Mouse (Mus musculus): ENCODE results near the gene Fosl1. TPM values are rescaled to one million over a fixed set of nuclear protein-coding genes. Genes with fewer than 3 reads are reported as not detected.

The Fosl1 gene
- polyA plus RNA-seq, 1 experiment from 2014 or later = not detected

- Histone ChIP-seq H3K4me1 (peaks cover 30% of the 10 kb centered on the region), H3K9ac (peak overlapping the region; percentile 26; the same call in 1 of the 2 replicates), H3K4me3 (no peak overlapping the region), H3K4me2 (replicated peaks) (no peak overlapping the region), H3K27ac (no peak overlapping the region), H3K27me3 (no peaks in the 10 kb centered on the region), H3K36me3 (peaks cover 54% of the 10 kb centered on the region), H3K9me3 (no peaks in the 10 kb centered on the region)
- ATAC-seq (ENCODE audit: low FRiP score, low read depth) = no peak
- 86% methylated on average over 10 of the region's 10 CpGs for WGBS
Observed at GRCm38 (mm10) chr19:5477004-5477667, 29.8 kb downstream of the Fosl1 start.

DNA sequence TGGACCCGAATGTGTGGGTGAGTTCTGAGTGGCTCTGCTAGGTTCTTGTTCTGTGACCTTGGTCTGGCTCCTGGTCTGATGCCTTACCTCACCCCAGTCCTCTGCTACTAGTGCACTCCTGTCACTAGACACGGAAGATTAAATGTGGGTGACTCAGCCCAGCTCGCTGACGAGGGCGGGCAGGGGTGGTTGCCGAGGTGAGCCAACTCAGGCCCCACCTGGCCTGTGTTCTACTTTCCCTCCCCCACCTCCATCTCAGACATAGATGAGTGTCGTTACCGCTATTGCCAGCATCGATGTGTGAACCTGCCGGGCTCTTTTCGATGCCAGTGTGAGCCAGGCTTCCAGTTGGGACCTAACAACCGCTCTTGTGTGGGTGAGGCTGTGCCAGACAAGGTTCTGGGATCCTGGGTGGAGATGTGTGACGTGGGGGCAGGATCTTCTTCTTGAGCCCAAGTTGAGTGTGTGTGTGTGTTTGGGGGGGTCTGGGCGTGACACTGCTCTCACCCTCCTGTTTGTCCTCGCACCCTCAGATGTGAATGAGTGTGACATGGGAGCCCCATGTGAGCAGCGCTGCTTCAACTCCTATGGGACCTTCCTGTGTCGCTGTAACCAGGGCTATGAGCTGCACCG is 30.4 kb downstream of the Fosl1 start:
- no peak for ATAC-seq (ENCODE audit: low FRiP score, low read depth)
- Histone ChIP-seq H3K4me2 (replicated peaks) (no peak overlapping the region), H3K9ac (no peak overlapping the region), H3K4me3 (no peak overlapping the region), H3K27ac (no peak overlapping the region), H3K27me3 (no peaks in the 10 kb centered on the region), H3K9me3 (no peaks in the 10 kb centered on the region), H3K4me1 (peaks cover 30% of the 10 kb centered on the region), H3K36me3 (peaks cover 61% of the 10 kb centered on the region)
- 91% methylated on average over 18 of the region's 18 CpGs for WGBS

- H3K9me3 ChIP-seq = no peaks in the 10 kb centered on the region
- no peak overlapping the region for H3K4me3 ChIP-seq
- peaks cover 83% of the 10 kb centered on the region for H3K36me3 ChIP-seq
- 93% methylated on average over 10 of the region's 10 CpGs for WGBS
- H3K4me1 ChIP-seq = peaks cover 20% of the 10 kb centered on the region
- H3K27ac ChIP-seq = no peak overlapping the region
- H3K9ac ChIP-seq = 0 out of 2 replicates have a peak overlapping the region, but pooled peaks have one; percentile 8
- no peaks in the 10 kb centered on the region for H3K27me3 ChIP-seq
- no peak for ATAC-seq (ENCODE audit: low FRiP score, low read depth)
- H3K4me2 ChIP-seq (replicated peaks) = no peak overlapping the region
Observed at GRCm38 (mm10) chr19:5480016-5480415, 32.7 kb downstream of the Fosl1 start.

DNA sequence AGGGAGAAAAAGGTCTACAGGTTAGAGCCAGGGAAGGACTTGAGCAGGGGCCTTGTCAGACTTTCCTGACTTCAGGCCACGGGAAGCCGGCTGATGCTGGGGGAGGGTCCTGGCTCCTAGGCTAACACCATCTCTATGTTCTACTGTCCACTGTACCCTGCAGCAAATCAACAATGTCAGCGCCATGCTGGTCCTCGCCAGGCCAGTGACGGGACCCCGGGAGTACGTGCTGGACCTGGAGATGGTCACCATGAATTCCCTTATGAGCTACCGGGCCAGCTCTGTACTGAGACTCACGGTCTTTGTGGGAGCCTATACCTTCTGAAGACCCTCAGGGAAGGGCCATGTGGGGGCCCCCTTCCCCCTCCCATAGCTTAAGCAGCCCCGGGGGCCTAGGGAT is 34.1 kb downstream of the Fosl1 start:
- no peaks in the 10 kb centered on the region for H3K27me3 ChIP-seq
- no peak for ATAC-seq (ENCODE audit: low FRiP score, low read depth)
- no peak overlapping the region for H3K27ac ChIP-seq
- H3K4me1 ChIP-seq = peaks cover 12% of the 10 kb centered on the region
- no peak overlapping the region for H3K9ac ChIP-seq
- H3K9me3 ChIP-seq = no peaks in the 10 kb centered on the region
- peaks cover 97% of the 10 kb centered on the region for H3K36me3 ChIP-seq
- no peak overlapping the region for H3K4me2 ChIP-seq (replicated peaks)
- WGBS = 89% methylated on average over 10 of the region's 10 CpGs
- no peak overlapping the region for H3K4me3 ChIP-seq

DNA sequence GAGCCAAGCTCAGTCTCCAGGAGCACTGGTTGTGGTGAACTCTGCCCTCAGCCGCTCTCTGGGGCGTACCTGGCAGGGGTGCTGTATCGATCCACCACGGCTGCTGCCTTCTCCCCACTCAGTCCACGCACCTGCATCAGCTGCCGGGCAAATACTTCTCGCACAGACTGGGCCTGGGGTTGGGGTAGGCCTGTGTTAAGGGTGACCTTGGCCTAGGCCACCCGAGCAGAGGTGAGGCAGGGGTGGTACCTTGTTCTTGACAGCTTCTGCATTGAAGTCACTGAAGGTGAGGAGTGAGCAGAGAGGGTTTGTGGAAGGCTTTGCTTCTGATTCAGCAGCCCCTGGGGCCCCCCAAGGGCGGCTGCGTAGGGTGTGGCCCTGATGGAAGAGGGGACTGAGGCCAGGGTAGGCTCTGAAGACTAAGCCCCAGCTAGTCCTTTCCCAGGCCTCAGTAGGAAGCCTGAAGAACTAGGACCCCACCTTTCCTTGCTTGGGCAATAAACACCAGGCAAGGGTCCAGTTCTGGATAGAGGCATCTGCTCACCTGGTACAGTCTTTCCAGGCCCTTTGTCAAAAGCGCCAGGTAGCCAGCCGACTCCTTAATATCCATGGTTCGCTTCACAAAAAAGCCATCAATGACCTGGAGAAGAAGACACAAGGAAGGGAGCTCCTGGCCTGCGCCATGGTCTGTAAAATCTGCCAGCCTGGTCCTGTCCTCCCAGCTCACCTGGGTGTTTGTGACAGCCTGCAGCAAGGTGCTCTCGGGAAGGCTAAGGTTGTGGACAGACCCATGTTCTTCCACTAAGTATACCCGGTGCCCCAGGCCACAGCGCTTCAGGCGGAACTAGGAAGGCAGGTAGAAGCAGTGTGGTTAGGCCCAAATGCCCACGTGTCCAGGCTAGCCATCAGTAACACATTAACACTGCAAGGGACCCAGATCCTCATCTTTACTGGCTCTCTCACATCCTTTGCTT is 36.3 kb downstream of the Fosl1 start:
- no peak overlapping the region for H3K27ac ChIP-seq
- no peaks in the 10 kb centered on the region for H3K9me3 ChIP-seq
- ATAC-seq (ENCODE audit: low FRiP score, low read depth) = no peak
- WGBS = 90% methylated on average over 19 of the region's 19 CpGs
- peaks cover 81% of the 10 kb centered on the region for H3K36me3 ChIP-seq
- H3K4me3 ChIP-seq = no peak overlapping the region
- no peak overlapping the region for H3K4me2 ChIP-seq (replicated peaks)
- H3K4me1 ChIP-seq = peaks cover 17% of the 10 kb centered on the region
- no peak overlapping the region for H3K9ac ChIP-seq
- H3K27me3 ChIP-seq = no peaks in the 10 kb centered on the region

- H3K36me3 ChIP-seq = peaks cover 73% of the 10 kb centered on the region
- H3K4me2 ChIP-seq (replicated peaks) = no peak overlapping the region
- H3K4me3 ChIP-seq = no peak overlapping the region
- peaks cover 21% of the 10 kb centered on the region for H3K4me1 ChIP-seq
- H3K9ac ChIP-seq = no peak overlapping the region
- no peaks in the 10 kb centered on the region for H3K9me3 ChIP-seq
- no peaks in the 10 kb centered on the region for H3K27me3 ChIP-seq
- no peak overlapping the region for H3K27ac ChIP-seq
- WGBS = 93% methylated on average over 5 of the region's 5 CpGs
- ATAC-seq (ENCODE audit: low FRiP score, low read depth) = no peak
Observed at GRCm38 (mm10) chr19:5484496-5484895, 37.1 kb downstream of the Fosl1 start.

DNA sequence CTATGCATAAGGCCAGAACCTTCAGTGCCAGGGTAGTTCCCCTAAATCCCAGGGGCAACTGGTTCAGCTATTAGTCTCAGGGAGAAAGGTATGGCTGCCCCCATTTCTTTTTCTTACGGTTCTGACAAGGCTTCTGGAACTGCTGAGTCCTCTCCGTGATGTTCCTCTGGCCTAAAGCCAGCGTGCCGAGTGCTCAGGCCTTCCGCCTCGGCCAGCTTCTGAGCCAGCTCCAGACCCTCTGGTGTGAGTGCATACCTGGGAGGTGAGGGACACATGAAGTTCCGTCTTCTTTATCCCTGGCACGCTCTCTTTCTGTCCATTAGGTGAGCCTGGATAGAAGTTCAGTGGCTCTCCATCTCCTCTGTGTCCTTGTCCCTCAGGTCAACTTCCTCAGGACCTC is 38.0 kb downstream of the Fosl1 start:
- ATAC-seq (ENCODE audit: low FRiP score, low read depth) = no peak

GRCm38 (mm10) chr19:5485821-5486220 is 38.5 kb downstream of the Fosl1 start:
- Histone ChIP-seq H3K9me3 (no peaks in the 10 kb centered on the region), H3K36me3 (peaks cover 60% of the 10 kb centered on the region), H3K4me1 (peaks cover 26% of the 10 kb centered on the region), H3K9ac (no peak overlapping the region), H3K4me3 (no peak overlapping the region), H3K4me2 (replicated peaks) (no peak overlapping the region), H3K27me3 (no peaks in the 10 kb centered on the region), H3K27ac (no peak overlapping the region)
- WGBS = 93% methylated on average over 7 of the region's 7 CpGs
- no peak for ATAC-seq (ENCODE audit: low FRiP score, low read depth)

More for the DNA sequence above, 38.0 kb downstream of the Fosl1 start:
- Histone ChIP-seq H3K27me3 (no peaks in the 10 kb centered on the region), H3K9ac (no peak overlapping the region), H3K4me3 (no peak overlapping the region), H3K4me2 (replicated peaks) (no peak overlapping the region), H3K36me3 (peaks cover 64% of the 10 kb centered on the region), H3K4me1 (peaks cover 26% of the 10 kb centered on the region), H3K27ac (no peak overlapping the region), H3K9me3 (no peaks in the 10 kb centered on the region)
- 91% methylated on average over 8 of the region's 8 CpGs for WGBS

DNA sequence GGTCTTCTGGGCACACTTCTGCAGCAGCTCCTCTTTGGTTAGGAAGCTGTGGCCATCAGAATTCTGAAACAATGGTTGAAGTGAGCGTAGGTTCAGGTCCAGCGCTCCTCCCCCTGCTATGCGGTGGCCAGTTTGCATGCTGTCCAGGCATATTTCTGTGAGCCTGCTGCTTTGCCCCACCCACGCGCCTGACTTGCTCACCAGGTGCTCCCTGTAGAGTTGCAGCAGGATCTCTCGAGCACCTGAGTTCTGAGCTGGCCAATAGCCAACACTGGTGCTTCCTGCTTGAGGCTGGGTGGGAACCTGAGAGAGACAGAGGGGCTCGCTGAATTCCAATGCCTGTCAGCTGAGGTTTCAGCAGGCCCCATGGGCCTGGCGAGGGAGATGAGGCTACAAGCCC is 38.9 kb downstream of the Fosl1 start:
- WGBS = 79% methylated on average over 8 of the region's 8 CpGs
- peaks cover 55% of the 10 kb centered on the region for H3K36me3 ChIP-seq

DNA sequence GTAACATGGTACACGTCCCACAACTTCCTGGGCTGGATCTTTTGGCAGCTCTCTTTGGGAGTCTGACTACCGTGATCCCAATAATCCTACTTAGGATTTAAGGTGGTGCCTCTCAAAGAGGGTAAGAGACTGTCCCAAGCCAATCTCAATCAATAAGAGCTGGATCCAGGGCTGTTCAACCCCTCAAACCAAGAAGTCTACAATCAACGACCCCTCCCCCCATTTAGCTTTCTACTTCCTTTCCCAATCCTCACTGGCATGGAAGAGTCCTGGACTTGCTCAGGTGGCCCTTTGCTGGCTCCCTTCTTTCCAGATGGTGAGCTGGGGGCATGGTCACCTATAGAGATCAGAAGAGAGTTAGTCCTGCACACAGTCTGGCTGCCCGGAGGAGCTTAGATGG is 39.4 kb downstream of the Fosl1 start:
- H3K4me3 ChIP-seq = peak overlapping the region; percentile 59
- H3K36me3 ChIP-seq = peaks cover 51% of the 10 kb centered on the region

More for the DNA sequence above, 38.9 kb downstream of the Fosl1 start:
- H3K9ac ChIP-seq = 0 out of 2 replicates have a peak overlapping the region, but pooled peaks have one; percentile 31
- H3K4me3 ChIP-seq = no peak overlapping the region
- no peaks in the 10 kb centered on the region for H3K9me3 ChIP-seq
- no peak overlapping the region; the same call in 1 of the 2 replicates for H3K27ac ChIP-seq
- peak overlapping the region; percentile 83; the same call in 1 of the 2 replicates for H3K4me2 ChIP-seq (replicated peaks)
- H3K4me1 ChIP-seq = peaks cover 26% of the 10 kb centered on the region
- H3K27me3 ChIP-seq = no peaks in the 10 kb centered on the region
- ATAC-seq (ENCODE audit: low FRiP score, low read depth) = no peak

DNA sequence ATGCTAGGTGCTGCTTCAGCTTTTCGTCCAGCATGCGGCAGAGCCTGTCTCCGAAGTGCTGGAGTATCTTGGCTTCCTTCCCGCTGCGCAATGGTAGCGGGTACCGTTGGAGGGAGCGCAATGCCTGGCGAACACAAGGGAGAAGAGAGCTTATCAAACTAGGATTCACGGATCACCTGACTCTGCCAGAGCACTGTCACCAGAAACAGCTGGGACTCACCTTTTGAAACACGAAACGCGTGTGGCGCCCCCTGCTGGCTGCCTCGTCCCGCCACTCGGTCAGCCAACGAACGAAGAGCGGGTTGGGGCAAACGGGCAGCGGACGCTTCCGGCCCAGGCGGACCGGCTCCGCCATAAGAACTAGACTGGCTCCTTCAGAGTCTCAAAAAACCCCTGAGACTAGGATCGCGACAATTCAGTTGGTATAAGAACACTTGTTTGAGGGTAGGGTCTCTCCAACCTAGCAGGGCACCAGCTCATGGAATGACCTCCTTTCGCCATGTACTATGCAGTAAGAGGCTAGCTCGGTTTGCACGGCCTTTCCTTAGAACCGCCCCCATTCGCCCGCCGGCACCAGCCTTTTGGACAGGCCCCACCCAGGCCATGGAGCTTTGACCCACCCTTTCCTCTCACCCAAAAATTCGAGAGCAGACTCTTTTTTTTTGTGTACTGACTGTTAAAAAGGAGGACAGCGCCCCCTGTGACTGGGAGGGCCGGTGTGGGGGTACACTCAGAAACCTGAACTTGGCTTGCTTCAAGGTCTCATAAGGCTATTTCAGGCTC is 40.6 kb downstream of the Fosl1 start, which contains the start of gene Mus81:
Mus81 (minus strand) TSS at position 635 of the 783 bp plus-strand sequence.
- Histone ChIP-seq H3K4me3 (peak within 1 kb of the TSS; percentile 59), H3K4me2 (replicated peaks) (peak within 1 kb of the TSS; percentile 83), H3K27me3 (no peaks in the 10 kb centered on the region), H3K9me3 (no peaks in the 10 kb centered on the region), H3K9ac (peak within 1 kb of the TSS; percentile 72), H3K4me1 (peaks cover 39% of the 10 kb centered on the region), H3K27ac (peak within 1 kb of the TSS; percentile 99), H3K36me3 (peaks cover 51% of the 10 kb centered on the region)
- WGBS = under 1% methylated on average over 39 of the region's 39 CpGs
- ATAC-seq (ENCODE audit: low FRiP score, low read depth) = peak; percentile 77

More for the DNA sequence above, 39.4 kb downstream of the Fosl1 start:
- WGBS = 86% methylated on average over 4 of the region's 4 CpGs
- Histone ChIP-seq H3K4me2 (replicated peaks) (peak overlapping the region; percentile 83), H3K27me3 (no peaks in the 10 kb centered on the region), H3K9me3 (no peaks in the 10 kb centered on the region), H3K9ac (peak overlapping the region; percentile 72; the same call in 1 of the 2 replicates), H3K4me1 (peaks cover 28% of the 10 kb centered on the region), H3K27ac (peak overlapping the region; percentile 8; the same call in 1 of the 2 replicates)
- ATAC-seq (ENCODE audit: low FRiP score, low read depth) = no peak

Data from limb, embryonic 13.5 days (tissue).